In the genomic region with DNA sequence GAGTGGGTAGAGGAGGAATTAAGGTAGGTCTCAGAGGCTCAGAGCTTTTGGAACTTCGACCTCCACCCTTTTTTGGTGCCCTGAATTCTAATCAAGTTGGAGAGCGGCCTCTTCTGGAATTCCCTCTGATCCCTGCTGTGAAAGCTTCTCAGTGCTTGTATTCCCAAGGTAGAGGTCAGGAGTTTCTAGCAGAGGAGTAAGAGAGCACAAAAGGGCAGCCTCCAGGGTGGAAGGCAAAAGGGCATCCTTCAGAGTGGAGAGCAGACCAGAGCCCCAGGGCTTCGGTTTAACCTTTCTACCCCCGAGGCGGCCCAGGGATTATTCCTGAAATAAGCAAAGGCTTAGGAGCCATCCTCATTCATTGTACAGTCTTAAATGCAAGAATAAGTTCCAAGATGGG, we compare ENCODE assay signal across 17 mouse cellular contexts. TPM values are rescaled to one million over a fixed set of nuclear protein-coding genes. Genes with fewer than 3 reads are reported as not detected.
DNase-seq lines count a peak whose midpoint lies in the region; ATAC-seq and TF ChIP-seq lines count a peak whose summit lies in the region.
"Had no signal": no experiment of that assay in that cellular context is flagged by ENCODE, and none has a peak within 500 bp of the region (broad histone marks: within the 10 kb centered on the region; RNA-seq: fewer than 3 reads in every experiment).

No protein-coding gene starts in this region.

- H3K9ac ChIP-seq in kidney, embryonic 16.5 days (replicated peaks; ENCODE audit: low read length) = no peak overlapping the region
- no peak overlapping the region for H3K9ac ChIP-seq in ES-Bruce4 (ENCODE audit: low read depth, poor library complexity, severe bottlenecking)
- H3K9ac ChIP-seq: neural tube, embryonic 15.5 days had no signal

- peaks cover 6% of the 10 kb centered on the region; the same call in 1 of the 2 replicates for H3K36me3 ChIP-seq in kidney, embryonic 16.5 days (ENCODE audit: insufficient read depth, low read length)
- no peaks in the 10 kb centered on the region for H3K36me3 ChIP-seq in ES-Bruce4 (ENCODE audit: control insufficient read depth, insufficient read depth, low read length, poor library complexity, severe bottlenecking)

- TF ChIP-seq POLR2A in ES-Bruce4 (IDR thresholded peaks at IDR 0.05; ENCODE audit: insufficient read depth, low read length) = no peak

- H3K9me3 ChIP-seq in kidney, embryonic 16.5 days (ENCODE audit: low read length) = no peaks in the 10 kb centered on the region
- H3K9me3 ChIP-seq in ES-Bruce4 (replicated peaks; ENCODE audit: control insufficient read depth, insufficient read depth, low read length, poor library complexity, severe bottlenecking) = no peaks in the 10 kb centered on the region
- H3K9me3 ChIP-seq: neural tube, embryonic 15.5 days had no signal

- TF ChIP-seq CTCF in gastrocnemius, adult 2 months (IDR thresholded peaks at IDR 0.05) = no peak
- TF ChIP-seq CTCF in ES-Bruce4 (IDR thresholded peaks at IDR 0.05; ENCODE audit: low read depth, low read length) = no peak

- H3K27me3 ChIP-seq in kidney, embryonic 16.5 days (ENCODE audit: insufficient read depth, low read length) = no peaks in the 10 kb centered on the region
- H3K27me3 ChIP-seq in ES-Bruce4 (ENCODE audit: control insufficient read depth, insufficient read depth, low read length, poor library complexity, severe bottlenecking) = no peaks in the 10 kb centered on the region
- H3K27me3 ChIP-seq: neural tube, embryonic 15.5 days had no signal

- WGBS in kidney, embryonic 16.5 days = 36% methylated on average over 5 of the region's 5 CpGs

- intact Hi-C loops in gastrocnemius, adult 2 months (cut with DNase I) = no loop called here

- DNase-seq in gastrocnemius, adult 2 months = no peak
- no peak for DNase-seq in gastrocnemius, postnatal 4 days (ENCODE audit: low spot score in 2 of 2)
- DNase-seq in kidney, postnatal 14 days = peak; percentile 39
- peak; percentile 86 for DNase-seq in ZHBTc4 (ENCODE audit: low read depth, low spot score)
- DNase-seq in spleen, postnatal 10 days (ENCODE audit: low spot score in 2 of 2) = no peak
- DNase-seq in right cerebral cortex, postnatal 4 days = no peak
- DNase-seq: cerebellum, postnatal 14 days; heart, postnatal 4 days; lung, adult 2 months; lung, postnatal 4 days; retina, postnatal 1 day; thymus, adult 2 months had no signal

- no peak overlapping the region for H3K4me2 ChIP-seq in kidney, embryonic 16.5 days (replicated peaks; ENCODE audit: low read depth, low read length)
- H3K4me2 ChIP-seq: neural tube, embryonic 15.5 days had no signal

- ATAC-seq in kidney, embryonic 16.5 days (ENCODE audit: low FRiP score, low TSS enrichment) = no peak
- ATAC-seq: forebrain, embryonic 16.5 days had no signal

- 0 out of 2 replicates have a peak, but pooled peaks cover 6% of the 10 kb centered on the region for H3K4me1 ChIP-seq in kidney, embryonic 16.5 days (ENCODE audit: insufficient read depth, low read length)
- H3K4me1 ChIP-seq in ES-Bruce4 (ENCODE audit: control insufficient read depth, insufficient read depth, low read length) = peaks cover 2% of the 10 kb centered on the region

- no peak overlapping the region for H3K4me3 ChIP-seq in gastrocnemius, adult 2 months
- H3K4me3 ChIP-seq in kidney, embryonic 16.5 days (ENCODE audit: low read length) = no peak overlapping the region
- no peak overlapping the region for H3K4me3 ChIP-seq in ES-Bruce4 (ENCODE audit: low read depth, low read length)
- H3K4me3 ChIP-seq: left cerebral cortex, adult 2 months; neural tube, embryonic 15.5 days had no signal

- TF ChIP-seq EP300 in ES-Bruce4 (IDR thresholded peaks at IDR 0.05; ENCODE audit: insufficient read depth, low read depth, low read length) = 0 out of 2 replicates have a peak, but pooled peaks have one; percentile 22

- H3K27ac ChIP-seq in gastrocnemius, adult 2 months = 0 out of 2 replicates have a peak overlapping the region, but pooled peaks have one; percentile 24
- H3K27ac ChIP-seq in kidney, embryonic 16.5 days (ENCODE audit: low read length) = no peak overlapping the region
- peak overlapping the region; percentile 67; the same call in 1 of the 2 replicates for H3K27ac ChIP-seq in ES-Bruce4 (ENCODE audit: insufficient read depth, low read length)
- H3K27ac ChIP-seq: neural tube, embryonic 15.5 days had no signal

RNA-seq across cellular contexts. Expression of a gene that starts 16.6 kb away (rescaled TPM):
- total RNA-seq in gastrocnemius, adult 2 months (2021) = 10 to 100 TPM; 72.3 to 74.9 TPM
- total RNA-seq in gastrocnemius, postnatal 4 days (2021) = 100 to 1,000 TPM; 174 to 180 TPM
- 217 and 219 TPM in 2 replicates for polyA plus RNA-seq in kidney, embryonic 16.5 days (2015; fragmentation: Nextera tagmentation; extraction: Ambion mirVana)
- 71.7 and 76.9 TPM in 2 replicates for polyA plus RNA-seq in ES-Bruce4 (2011; ENCODE audit: insufficient read depth, insufficient read length, low read depth, missing spikeins)

RNA-seq across cellular contexts. Expression of a gene that starts 47.0 kb away (rescaled TPM):
- total RNA-seq in gastrocnemius, adult 2 months (2021) = 1 to 10 TPM; 4.2 to 6.4 TPM
- total RNA-seq in gastrocnemius, postnatal 4 days (2021) = 10 to 100 TPM; 30.7 to 31.8 TPM
- 154 and 156 TPM in 2 replicates for polyA plus RNA-seq in kidney, embryonic 16.5 days (2015; fragmentation: Nextera tagmentation; extraction: Ambion mirVana)
- 70.1 and 91.6 TPM in 2 replicates for polyA plus RNA-seq in ES-Bruce4 (2011; ENCODE audit: insufficient read depth, insufficient read length, low read depth, missing spikeins)

Comparison
In these comparisons a context has a peak if more than half of its experiments do, and no peak if none do; other contexts are left out.
1. RNA of a gene that starts 47.0 kb away (total RNA-seq): 30.7 to 31.8 TPM in gastrocnemius, postnatal 4 days; 4.2 to 6.4 TPM in gastrocnemius, adult 2 months; every median in the first group is over 4 times any median in the second.
2. DNase-seq: peak in kidney, postnatal 14 days (single experiment) and ZHBTc4 (single experiment); none in gastrocnemius, adult 2 months (single experiment), gastrocnemius, postnatal 4 days (0 of 2), spleen, postnatal 10 days (0 of 2) and right cerebral cortex, postnatal 4 days (single experiment).